Mouse (Mus musculus) testis, postnatal 10 days (tissue): ENCODE results near the gene Gm17268.
A peak's percentile ranks its signal among the peaks of the same experiment; 100 is the strongest.

Experiments used
- DNase-seq: peaks from one replicate; pipeline ENCODE4 v3.0.0; 2021; ENCODE audit warnings: low spot score

Gene Gm17268

DNA sequence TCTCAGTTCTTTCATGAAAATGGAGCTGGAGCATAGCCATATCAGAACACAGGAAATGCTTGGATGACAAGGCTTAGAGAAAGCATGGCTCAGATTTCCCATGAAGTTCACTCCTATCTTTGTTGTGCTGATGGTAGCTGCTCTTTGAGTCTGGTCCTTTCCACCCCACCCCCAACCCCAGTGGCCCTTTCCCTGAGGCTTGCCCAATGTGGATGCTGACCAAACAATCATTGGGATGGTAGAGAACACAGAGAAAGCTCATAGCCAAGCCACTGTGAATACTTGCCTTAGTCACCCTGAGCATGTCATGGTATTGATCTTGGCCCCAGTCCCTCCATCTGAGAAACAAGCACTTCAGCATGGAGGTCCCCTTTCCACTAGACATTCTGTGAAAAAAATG, 6.2 kb downstream of the Gm17268 start:
- no peak for DNase-seq

DNA sequence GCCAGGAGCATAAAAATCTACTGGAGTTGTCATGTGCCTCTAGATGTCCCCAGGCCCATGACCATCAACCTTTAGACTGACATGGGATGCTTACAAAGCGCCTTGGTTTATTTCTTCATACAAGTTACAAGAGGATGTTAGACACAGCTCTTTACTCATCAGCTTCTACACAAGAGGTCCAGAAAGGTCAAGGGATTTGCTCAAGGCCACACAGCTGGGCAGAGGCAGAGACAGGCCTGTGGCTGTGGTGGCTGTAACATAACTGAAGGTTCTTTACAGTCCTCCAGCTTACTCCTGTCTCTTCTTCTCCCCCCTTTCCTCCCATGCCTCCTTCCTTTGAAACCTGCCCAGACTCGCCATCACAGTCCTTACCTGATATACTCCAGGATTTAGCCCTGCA, 8.2 kb downstream of the Gm17268 start:
- DNase-seq, result no peak

DNA sequence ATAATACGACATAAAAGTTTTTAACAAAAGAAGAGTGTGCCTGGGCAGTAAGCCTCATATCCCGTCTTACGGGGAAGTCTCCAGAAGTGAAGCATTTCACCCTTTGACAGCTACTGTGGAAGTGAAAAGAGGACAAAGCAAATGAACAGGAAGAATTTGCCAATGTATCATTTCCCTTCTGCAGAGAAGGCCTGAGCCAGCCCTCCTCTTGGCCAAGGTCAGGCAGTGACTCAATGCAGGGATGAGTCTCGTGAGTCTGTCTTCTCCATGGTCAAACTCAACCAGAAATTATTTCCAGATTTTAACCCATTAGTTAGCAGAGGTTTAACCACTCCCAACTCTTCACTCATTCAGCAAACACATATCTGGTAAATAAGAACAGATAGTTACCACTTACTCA, 14.6 kb downstream of the Gm17268 start:
- no peak for DNase-seq

DNA sequence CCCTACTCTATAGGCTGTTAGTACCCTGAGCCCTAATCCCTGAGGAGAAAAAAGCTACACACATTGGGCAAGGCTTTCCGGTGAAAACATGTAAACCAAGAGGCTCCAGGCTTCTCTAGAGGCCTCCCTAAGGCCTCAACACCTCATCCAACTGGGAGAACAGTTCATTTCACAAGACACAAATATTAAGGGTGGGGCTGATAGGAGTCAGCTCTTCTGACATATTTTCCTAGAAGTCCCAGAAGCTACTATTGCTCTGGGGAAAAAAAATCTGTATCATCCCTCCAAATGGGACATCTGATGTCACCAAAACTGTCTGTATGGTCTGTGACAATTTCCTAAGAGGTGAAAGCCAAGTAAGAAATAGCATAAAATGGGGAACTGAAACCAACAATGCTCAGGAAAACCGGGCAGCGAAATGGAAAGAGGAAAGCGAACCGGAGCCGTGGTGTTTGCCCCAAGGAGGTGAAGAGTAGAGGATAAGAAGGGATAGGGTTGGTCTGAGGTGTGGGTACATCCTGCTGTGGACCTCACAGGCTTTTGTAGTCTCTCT, 15.8 kb downstream of the Gm17268 start:
- DNase-seq, result no peak

DNA sequence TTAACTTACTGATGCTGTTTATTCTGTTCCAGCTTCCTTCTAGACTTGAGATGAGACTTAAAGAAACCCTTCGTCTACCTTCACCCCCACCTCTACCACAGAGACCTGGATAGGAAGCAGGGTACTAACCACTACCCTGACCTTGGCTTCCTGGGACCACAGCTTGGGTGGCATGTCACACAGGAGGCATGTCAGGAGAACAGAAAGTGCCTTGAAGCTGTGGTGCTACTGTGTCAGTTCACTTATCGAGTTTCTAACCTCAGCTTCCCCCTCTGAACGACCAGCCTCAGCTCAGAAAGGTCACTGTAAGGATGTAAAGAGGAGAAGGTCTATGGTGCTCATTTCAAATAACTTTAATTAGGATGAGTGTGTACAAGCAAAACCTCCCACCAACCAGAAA, 17.0 kb downstream of the Gm17268 start:
- DNase-seq, result no peak

DNA sequence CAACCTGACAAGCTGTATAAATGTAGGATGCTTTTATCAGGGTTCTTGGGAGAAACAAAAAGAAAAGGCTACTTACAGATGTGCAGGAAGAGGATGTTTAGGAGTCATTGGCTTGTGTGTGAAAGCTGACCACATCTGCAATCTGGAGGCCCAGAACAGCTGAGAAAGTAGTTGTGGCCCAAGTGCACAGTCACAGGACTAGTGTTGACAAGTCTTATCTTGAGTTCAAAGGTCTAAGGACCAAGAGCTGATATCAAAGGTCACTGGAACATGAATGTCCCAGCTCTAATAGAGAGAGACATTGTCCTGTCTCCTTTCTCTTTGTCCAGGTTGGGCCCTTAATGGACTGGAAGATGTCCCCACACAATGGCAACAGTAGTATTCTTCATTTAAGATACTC, 18.6 kb downstream of the Gm17268 start:
- DNase-seq, result no peak

DNA sequence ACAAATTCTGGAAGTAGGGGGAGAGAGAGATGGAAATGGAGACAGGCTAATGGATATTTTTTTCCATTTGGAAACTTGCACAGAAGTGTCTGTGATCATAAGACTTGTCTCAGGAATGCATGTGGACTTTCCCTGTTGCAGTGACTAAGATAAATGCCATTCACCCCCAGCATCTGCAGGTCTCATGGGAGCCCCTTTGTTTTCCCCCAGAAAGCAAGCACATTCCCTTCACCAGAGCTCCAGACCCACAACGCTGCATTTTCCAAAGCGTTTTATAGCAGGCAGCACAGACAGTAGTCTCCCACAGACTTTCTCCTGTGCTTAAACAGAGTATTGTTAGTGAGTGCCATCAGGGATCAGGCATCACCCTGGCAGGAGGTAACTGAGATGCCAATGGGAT, 19.0 kb downstream of the Gm17268 start:
- DNase-seq, result no peak

DNA sequence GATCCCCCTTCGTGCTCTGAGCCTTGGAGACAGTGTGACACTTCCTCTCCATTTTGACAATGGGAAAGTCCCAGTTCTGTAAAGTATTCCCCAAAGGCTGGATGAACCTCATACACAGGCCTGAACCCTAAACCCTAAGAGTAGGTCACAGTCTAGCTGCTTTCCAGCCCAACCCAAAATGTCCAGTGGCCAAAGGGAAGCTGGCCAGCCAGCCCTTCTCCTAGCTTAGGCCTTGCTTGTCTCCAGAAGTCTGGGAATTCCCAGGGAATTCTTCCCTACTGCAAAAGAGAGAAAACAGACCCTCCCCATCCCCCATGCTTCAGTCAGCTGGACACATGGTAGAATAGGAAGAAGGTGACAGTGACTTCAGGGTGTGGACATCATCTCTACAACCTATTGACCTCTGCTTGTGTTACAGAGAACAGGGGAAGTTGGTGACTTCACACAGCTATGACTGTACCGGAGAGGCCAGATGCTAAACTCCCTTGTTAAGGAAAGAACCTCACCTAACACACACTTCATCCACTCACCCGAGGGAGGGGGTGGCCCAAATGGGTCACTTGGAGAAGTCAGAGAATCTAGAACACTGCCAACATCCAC, 22.1 kb downstream of the Gm17268 start:
- no peak for DNase-seq

DNA sequence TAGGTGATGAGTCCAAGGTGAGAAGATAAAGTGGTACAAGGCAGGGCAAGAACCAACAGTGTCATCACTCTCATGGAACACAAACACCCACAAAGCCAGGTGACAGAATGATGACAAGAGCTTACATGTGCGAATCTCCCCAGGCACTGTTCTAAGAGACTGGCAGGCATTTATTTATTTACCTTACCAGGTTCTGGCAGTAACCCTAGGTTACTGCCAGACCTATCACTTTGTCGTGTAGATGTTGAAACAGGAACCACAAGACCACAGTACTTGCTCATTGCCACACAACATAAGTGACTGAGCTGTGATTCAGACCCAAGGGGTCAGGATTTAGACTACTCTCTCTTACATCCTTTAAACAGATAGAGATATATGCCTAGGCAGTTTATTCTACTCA, 23.3 kb downstream of the Gm17268 start:
- DNase-seq, result no peak

DNA sequence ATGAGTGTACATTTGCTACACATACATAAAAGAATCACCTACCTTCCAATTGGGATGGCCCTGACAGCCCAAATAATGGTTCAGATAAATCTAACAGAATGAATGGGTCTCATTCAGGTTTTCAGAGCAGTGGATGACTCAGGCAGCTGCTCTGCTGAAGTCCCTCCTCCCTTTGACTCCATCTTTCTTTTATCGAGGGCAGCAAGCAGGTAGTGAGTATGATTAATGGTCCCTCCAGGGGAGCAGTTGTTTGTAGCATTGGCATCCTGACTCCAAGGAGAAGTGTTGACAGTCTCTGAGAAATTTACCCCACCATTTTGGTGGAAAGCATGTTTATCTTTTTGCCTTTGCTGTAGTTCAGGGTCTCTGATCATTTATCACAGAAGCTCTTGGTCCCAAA, 24.6 kb downstream of the Gm17268 start:
- DNase-seq, result no peak

DNA sequence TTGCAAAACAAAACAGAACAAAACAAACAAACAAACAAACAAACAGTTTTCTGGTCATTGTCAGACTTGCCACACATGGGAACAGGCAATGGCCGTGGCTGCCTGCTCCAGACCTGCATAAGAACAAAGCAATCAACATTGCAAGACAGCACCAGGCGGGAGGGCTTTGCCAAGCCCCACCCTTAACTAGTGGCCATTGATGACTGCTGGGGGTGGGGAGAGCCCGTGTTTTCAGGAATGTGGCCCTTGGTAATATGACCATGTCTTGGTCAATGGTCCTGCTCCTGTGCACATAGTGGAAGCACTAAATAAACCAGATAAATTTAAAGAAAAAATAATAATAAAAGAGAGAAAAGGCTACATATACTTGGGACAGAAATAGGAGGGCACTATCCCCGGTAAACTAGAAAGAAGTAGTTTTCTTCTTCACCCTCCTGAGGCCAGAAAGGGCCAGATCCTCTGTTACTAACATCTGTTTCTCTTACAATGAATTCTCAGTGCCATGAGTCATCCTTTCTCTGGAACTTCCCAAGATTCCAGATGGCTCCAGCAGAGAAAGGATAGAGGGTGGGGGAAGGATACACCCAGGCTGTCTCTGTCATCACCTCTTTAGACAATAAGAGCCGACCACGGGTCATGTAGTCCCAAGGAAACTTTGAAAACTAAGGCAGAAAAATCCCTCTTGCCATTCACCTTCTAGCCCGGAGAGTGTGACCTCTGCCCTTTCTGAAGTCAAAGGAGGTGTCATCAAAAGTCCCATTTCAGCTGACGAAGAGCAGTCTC, 26.8 kb downstream of the Gm17268 start:
- no peak for DNase-seq

DNA sequence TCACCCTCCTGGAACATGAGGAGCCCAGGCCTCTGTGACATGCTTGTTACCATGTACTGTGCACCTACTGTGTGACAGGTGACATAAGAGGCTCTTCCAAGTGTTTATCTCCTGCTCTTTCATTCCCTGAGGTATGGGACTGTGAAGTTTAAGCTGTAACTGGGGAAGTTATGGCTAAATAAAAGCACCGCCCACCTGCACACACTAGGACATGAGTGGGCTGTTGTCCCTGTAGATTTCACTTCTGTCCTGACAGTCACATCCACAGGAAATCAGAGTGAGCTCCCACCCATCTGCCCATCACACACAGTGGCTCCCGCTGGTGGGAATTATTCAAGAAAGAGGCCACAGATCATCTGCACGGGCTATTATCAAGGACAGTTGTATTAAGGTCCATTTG, 28.2 kb downstream of the Gm17268 start:
- no peak for DNase-seq

DNA sequence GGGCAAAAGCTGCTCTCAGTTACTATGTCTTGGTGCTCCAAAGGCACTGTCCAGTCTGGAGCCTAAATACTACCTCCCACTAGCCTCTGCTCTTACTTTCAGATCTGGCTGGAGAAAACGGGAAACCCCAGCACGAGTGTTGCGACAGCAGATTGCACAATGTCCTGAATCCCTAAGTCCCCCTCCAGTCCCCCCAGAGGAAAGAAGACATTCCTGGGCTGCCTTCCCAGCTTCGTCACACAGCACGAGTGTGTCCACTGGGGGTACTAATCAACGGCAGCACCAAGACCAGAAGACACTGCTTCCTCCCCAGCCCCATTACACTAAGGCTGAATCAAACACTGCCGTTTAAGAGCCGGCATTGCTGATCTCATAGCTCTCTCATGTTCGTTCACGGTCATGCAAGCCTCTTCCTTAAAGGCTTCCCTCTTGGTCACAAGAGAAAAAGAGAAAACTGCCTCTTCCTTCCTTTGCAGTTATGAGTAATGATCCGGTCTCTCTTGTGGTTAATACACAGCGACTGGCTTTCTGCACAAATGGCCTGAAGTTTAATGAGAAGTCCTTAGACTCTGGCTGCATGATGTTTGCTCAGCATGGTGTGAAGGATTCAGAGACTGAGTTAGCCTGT, 31.5 kb downstream of the Gm17268 start:
- no peak for DNase-seq

DNA sequence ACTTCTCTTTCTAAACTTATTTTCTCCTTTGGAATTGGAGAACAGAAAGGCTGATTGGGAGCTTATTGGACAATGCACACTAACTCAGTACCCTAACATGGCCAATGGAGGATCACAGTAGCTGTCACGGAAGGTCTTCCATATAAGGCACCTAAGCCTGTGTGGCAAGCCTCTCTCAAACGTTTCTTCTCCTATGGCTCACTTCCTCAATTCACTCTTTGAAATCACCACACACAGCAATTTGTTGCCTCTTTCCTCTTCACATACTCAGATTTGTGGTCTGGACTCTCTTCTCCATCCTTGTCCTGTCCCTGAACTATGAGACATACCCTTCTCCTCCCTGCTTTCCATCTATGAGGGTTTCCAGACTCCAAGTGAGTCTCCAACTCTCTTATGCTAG, 33.6 kb downstream of the Gm17268 start:
- DNase-seq, result no peak

DNA sequence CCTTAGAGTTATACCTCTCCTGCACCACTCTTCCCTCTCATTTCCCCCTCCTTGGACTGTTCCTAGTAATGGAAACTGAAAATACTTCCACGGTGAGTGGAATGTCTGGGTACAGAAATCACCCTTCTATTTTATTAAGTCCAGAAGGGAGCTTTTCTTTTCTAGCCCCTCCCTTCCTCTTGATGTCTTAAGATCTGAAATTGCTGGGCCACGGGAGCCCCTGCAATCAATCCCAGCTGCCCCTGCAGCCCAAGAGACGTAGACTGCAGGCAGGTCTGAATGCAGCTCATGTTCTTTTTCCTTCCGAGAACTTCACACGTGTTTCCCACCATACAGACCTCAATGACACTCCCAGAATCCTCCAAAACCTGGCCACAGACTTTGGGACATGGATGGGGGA, 37.8 kb downstream of the Gm17268 start:
- DNase-seq, result no peak

DNA sequence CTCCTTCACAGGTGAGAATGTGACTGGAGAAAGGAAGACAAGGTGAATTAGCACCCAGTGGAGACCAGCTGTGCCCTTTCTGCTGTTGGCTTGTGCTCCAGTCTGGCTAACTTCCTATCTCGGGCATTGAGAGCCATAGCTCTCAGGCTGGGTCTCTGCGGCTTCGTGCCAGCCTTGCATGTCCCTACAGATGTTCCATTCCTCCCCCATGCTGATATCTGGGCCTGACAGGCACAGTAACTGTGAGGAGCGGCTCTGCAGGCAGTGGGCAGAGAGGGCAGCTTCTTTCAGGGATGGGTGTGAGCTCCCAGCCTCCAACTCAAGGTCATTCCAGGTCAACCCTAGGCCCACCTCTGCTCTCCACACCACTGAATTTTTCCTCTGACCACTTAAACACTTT, 38.9 kb downstream of the Gm17268 start:
- DNase-seq, result no peak

DNA sequence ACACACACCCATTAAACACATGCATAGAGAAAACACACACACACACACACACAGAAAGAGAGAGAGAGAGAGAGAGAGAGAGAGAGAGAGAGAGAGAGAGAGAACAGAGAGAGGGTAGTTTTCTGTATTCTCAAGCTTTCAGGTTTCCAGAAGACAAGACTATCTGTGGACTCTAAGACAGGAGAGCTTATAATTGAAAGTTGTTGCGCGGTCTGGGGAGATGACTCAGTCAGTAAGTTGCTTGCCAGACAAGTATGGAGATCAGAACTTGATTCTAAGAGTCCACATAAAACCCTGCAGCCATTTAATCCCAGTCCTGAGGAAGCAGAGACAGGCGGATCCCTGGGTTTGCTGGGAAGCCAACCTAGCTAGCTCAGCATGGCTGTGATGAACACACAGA, 39.7 kb downstream of the Gm17268 start:
- no peak for DNase-seq

DNA sequence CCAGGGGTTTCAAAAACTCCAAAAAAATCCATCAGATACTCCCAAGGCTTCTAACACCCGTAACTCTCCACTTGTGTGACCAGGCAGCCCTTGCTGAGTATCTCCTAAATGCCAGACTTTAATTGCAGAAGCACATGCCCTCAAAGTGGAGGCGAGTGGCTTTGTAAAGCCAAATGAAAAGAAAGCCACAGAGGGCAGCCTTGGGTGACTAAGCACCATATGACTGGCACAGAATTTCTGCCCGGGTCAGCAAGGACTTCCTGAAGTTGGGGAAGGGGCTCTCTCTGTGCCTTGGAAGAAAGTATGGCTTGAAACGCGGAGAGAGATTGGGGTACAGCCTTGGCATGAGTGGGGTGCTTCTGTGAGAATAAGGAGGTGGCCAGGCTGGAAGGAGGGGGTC, 41.3 kb downstream of the Gm17268 start:
- no peak for DNase-seq

DNA sequence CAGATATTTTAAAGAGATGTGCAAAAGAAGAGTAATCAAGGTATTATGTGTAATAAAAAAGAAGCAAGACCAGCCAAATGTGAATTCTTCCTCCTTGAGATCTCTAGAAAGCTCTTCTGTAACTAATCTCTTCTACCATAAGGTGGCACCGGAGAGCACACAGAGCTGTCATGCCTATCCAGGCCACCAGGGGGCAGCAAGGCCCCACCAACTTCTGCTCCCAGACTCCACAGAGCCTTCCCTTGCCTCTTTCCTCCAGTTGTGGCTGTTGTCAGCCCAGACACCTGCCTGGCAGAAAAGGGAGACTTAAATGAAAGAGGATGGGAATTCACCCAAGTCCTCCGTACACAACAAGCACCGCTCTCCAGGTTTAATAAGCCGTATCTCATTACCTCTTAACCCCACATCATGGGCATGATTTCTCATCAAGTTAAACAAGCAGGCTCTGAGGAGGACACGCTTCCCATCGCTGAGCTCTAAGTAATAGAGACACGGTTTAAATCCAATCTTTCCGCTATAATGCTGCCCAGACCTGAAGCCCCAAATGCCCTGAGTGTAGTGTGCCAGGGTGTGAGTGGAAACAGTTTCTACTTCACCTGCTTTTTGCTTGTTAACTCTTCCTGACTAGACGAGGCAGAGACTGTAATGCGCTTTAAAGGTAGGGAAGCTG, 42.1 kb downstream of the Gm17268 start:
- DNase-seq, result peak; percentile 78

DNA sequence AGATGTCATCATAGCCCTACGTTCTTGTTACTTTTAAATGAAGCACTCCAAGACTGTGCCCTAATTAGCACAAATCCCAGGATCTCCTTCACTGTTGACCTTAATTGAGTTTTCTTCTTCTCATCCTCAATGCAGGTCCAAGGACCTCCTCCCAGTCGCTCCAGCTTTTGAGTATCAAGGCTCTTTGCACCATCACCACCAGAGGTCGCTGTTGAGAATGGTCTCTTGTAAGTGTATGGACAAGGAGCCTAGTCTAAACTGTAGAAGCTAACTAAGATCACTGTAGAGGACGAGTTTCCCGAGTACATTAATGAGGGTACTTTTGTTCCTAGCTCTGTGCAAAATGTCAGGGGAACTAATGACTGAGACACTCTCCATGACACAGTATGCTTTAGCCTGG, 55.2 kb downstream of the Gm17268 start:
- DNase-seq, result peak; percentile 66

DNA sequence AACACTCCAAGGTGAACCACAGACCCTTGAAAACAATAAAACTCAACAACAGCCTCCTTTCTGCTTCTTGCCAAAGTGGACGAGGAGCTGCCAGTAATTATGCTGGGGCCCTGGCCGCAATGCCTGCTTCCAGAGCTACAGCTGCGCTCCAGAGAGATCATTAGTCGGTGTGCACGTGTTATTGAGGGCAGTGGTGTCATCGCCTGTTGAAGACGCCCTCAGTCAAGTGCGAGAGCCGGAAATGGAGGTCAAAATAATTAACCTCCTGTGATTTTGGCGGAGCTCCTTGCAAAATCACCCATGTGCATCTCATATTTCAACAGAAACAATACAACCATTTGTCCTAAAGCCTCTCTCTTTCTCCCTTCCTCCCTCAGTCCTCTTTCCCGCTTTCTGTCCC, 56.2 kb downstream of the Gm17268 start:
- DNase-seq, result no peak
